Mouse (Mus musculus): ENCODE results near the gene Bglap3.
A peak's percentile ranks its signal among the peaks of the same experiment; 100 is the strongest.
"Not testable (repeated sequence)": the region's sequence is repeated elsewhere in the genome, so short reads cannot be mapped to it uniquely, and the experiment has no call there.

The Bglap3 gene

GRCm38 (mm10) chr3:88375750-88376626 is 3.4 kb upstream of the Bglap3 start:
- DNase-seq, result not testable (repeated sequence)

DNA sequence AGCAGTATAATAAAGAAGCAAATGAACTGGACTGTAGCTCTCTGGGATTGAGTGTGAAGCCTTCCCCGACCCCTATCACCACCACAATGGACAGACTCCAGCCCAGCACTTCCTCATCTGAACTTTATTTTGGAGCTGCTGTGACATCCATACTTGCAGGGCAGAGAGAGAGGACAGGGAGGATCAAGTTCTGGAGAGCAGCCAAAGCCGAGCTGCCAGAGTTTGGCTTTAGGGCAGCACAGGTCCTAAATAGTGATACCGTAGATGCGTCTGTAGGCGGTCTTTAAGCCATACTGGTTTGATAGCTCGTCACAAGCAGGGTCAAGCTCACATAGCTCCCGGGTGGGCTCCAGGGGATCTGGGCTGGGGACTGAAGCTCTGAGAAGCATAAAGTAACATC is 4.0 kb downstream of the Bglap3 start:
- not testable (repeated sequence) for DNase-seq

GRCm38 (mm10) chr3:88367517-88367916 is 5.0 kb downstream of the Bglap3 start:
- DNase-seq, result not testable (repeated sequence)

GRCm38 (mm10) chr3:88366830-88367428 is 5.6 kb downstream of the Bglap3 start:
- DNase-seq, result peak; percentile 81

GRCm38 (mm10) chr3:88365705-88366361 is 6.7 kb downstream of the Bglap3 start:
- DNase-seq, result no peak

DNA sequence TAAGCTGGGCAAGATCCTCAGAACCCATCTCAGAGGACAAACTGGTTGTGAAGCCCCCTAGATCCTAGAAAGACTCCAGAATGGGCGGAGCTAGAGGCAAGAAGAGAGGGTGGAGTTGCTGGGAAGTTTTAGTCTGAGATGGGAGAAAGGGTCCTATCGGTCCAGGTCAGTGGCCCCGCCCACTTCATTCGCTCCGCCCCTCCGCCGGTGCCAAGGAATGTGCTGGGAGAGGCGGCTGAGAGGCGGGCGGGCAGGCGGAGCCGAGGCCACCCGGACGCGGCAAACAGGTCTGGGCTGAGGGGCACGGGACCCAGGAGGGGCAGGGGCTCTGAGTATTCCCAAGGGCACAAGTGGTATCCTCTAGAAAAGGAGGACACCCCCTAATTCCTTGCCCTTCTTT is 8.2 kb downstream of the Bglap3 start, which contains the start of gene Paqr6:
Gene Paqr6, plus strand, starts transcription at position 248 of the 400 bp plus-strand sequence.
- no peak for DNase-seq

- peak; percentile 66 for DNase-seq
Observed at GRCm38 (mm10) chr3:88363700-88364099, 8.8 kb downstream of the Bglap3 start.

- DNase-seq, result no peak
Observed at GRCm38 (mm10) chr3:88361612-88362313, 10.8 kb downstream of the Bglap3 start.

DNA sequence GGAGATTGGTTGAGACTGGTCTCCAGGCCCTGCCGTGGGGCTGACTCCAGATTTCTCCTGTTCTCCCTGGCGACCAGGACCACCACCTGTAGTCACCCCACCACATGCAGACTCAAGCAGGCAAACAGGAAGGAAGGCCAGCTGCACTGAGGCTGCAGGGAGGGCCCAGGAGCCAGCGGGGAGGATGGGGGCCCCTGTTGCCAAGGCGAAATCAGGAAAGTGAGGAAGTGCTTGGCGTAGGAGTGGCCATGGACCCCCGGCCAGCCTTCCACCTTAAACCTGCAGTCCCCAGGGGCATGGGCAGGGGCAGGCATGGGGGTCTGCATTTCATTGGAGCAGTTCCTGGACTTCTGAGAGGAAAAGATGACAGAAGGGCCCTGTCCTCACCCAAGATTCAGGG is 11.4 kb downstream of the Bglap3 start:
- no peak for DNase-seq

DNA sequence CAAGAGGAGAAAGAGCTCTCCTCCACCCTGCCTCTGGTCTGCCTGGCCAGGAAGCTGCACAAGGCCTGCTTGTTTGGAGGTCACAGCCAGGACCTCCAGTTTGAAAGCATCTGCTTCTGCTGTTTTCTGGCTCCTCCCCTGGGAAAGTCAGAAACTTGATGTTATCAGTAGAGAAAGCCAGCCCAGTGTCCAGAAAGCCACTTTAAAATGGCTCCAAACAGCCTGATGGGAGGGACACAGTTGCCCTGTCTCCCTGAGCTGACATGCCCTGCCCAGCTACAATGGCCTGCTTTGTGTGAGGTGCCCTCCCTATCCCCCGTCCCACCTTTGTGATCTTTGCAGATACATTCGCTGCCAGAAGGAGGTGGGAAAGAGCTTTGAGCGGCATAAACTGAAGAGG is 12.6 kb downstream of the Bglap3 start:
- DNase-seq, result no peak

DNA sequence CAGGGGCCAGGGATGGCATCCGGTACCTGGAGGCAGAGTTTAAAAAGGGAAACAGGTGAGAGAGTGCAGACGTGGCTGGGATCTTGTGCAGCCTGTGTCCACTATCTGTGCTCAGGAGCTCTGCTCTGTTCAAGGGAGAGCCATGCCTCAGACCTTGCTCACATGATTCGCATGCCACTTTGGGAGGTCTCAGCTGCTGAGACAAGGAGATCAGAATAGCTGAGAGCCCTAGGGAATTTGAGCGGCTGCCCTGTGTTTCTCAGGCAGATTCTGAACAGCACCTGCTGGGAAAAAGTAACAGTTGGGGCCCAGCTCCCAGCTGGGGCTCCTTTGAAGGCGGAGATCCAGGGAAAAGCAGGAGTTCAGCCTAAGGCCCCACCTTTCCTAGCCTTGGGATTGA is 13.0 kb downstream of the Bglap3 start:
- DNase-seq, result no peak

DNA sequence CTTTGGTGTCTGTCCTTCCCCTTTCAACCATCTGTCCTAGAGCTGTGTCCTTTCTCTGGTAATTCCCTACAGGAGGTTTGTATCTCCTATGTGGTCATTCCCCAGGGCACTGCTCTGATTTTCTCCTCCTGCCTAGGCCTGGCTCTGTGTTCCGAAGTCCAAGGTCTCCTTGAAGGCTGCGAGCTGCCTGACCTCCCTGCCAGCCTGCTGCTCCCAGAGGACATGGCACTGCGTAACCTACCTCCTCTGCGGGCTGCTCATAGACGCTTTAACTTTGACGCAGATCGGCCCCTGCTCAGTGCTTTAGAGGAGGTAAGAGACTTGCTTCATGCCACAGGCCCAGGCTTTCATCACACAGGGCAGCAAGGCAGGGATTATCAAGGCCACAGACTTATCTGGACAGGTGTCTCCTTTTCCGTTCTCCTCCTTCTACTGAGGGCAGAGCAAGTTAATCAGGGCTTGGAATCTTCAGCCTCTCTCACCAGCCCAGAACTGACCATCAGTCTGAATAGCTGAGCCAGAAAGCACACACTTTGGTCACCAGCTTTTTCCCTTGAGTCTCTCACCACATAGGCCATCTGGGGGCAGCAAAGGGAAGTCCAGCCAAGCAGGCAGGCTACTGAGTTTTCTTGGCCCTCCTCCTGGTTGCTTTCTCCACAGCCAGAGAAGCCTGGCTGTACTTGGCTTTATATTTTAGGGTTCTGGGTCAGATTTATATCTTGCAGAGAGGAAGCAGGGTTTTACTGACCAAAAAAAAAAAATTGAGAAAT is 18.0 kb downstream of the Bglap3 start:
- DNase-seq, result no peak

- DNase-seq, result no peak
Observed at GRCm38 (mm10) chr3:88352907-88353306, 19.6 kb downstream of the Bglap3 start.

DNA sequence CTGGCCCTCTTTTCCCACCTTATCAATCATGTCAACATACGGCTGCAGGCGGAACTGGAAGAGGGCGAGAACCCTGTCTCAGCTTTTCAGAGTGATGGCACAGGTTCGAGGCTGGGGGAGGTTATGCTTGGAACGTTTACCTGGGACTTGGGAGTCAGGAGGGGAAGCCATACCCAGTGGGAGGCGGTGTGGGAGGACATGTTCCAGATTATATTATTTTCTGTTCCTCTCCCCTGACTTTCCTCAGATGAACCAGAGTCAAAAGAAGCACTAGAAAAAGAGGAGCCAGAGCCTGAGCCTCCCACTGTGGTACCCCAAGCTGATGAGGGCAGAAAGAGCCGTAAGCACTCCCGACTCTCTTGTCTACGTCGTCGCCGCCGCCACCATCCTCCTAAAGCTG is 21.8 kb downstream of the Bglap3 start:
- DNase-seq, result peak; percentile 49

DNA sequence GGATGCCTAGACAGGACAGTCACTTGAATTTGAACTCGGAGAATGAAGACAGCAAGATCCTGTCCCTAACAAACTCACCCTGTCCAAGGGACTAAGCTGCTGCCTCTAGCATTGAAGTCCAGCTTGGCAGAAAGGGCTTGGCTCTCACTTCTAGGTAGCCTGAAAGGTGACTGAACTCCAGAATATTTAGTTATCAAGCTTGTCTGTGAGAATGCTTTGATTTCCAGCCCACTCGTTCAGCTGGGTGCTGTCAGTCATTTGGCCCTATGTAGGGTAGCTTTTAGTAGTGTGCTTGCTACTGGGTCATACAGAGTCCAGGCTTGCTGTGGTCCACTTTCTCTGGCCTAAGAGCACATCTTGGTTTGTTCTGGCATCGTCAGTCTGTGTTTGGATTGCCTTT is 33.5 kb downstream of the Bglap3 start:
- no peak for DNase-seq

GRCm38 (mm10) chr3:88338316-88338715 is 34.2 kb downstream of the Bglap3 start:
- DNase-seq, result no peak

DNA sequence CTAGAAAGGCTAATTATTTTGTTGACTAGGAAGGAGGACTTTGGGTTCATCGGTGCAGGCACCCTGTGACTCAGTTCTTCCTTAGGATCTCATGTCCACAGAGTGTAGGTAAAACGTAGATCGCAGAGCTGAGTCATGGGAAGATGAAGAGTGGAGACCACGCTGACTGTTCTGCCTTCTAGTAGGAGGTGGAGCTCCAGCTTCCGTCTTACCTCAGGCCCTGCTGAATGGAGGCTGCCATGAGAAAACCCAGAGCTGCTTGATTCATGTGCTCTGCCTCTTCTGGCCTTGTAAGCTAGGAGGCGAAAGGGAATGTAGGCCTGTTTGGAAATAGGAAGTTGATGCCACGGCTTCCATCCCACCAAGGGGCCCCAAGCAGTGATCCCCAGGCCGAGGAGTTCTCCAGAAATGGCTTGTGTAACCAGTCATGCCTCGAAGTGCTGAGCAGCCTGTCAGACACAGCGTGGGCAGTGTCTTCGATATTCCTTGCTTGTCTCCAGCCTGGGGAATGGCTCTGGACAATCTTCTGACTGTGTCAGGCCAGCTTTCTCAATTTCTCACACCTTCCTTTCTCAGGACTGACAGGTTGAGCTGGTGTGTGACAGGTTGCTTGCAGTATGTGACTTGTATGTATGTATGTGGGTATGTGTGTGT is 35.0 kb downstream of the Bglap3 start:
- peak; percentile 57 for DNase-seq

GRCm38 (mm10) chr3:88336058-88337013 is 36.2 kb downstream of the Bglap3 start, which contains the start of the genes Tmem79 and Smg5:
Gene Tmem79 (minus strand): TSS chr3:88336148.
Gene Smg5 (plus strand): TSS chr3:88336260.
- DNase-seq, result peak; percentile 97

DNA sequence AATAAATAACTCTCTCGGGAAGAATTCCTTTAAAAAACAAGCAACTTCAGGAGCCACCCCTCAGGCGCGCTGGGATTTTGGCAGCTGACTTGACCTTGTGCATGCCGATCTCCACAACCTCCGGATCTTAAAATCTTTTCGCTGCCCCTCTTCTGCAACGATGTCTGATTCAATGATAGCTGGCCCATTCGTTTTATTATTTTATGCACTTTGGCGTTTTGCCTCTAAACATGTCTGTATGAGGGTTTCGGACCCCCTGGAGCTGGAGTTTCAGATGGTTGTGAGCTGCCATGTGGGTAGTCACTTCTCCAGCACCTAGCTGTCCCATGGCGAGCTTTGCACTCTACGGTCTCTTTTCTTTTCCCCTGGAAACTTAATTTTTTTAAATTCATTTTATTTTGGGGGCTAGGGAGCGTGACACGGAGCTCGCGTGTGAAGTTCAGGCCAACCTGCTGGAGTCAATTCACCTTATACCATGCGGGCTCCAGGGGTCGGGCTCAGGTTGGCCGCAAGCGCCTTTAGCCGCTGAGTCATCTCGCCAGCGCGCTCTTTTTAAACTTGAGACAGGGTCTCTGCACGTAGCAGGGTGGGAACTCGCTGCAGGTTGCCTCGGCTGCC is 37.0 kb downstream of the Bglap3 start:
- no peak for DNase-seq

- DNase-seq, result no peak
Observed at GRCm38 (mm10) chr3:88334902-88335435, 37.6 kb downstream of the Bglap3 start.
